ENCODE assay signal across 8 mouse cellular contexts in the genomic region with DNA sequence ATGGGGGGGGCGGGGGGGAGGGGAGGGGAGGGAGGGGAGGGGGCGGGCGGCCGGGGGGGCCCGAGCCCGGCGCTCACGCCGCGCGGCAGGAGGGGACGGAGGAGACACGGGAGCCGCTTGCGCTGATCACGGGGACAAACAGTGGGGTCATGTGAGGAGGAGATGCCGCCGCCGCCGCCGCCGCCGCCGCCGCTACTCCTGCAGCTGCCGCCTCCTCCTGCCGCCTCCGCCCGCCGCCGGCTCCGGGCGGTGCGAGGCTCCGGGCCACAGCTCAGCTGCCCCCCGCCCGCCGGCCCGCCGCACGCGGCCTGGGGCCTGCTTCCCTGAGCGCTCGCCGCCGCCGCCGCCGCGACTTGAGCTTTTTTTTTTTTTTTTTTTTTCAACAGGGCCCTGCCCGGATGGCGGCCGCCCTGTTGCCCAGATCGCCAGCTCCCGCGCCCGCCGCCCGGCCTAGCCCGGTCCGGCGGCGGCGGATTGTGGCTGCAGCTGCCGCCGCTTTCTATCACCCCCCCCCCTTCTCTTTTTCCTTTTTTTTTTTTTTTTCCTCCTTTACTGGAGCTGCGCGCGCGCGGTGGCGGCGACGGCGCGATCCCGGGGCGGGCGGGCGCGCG. TPM values are rescaled to one million over a fixed set of nuclear protein-coding genes. Genes with fewer than 3 reads are reported as not detected.
DNase-seq lines count a peak whose midpoint lies in the region; ATAC-seq and TF ChIP-seq lines count a peak whose summit lies in the region.

A gene (minus strand): TSS at position 48 of the 611 bp plus-strand sequence.

- peak; percentile 62 for DNase-seq in 3T3-L1 (ENCODE audit: low read depth, low spot score)
- peak; percentile 93 for DNase-seq in adrenal gland, postnatal 14 days
- DNase-seq in embryonic facial prominence, embryonic 11.5 days (ENCODE audit: low spot score): peak; percentile 83
- peak; percentile 99 for DNase-seq in heart, adult 11 months
- DNase-seq in kidney, adult 18-20 months: peak; percentile 81
- peak; percentile 85 for DNase-seq in midbrain, postnatal 0 days (ENCODE audit: low spot score)
- peak; percentile 77 to 87 for DNase-seq in spleen, postnatal 4 days (ENCODE audit: low spot score in 2 of 2)

- peaks cover 9% of the 10 kb centered on the region for H3K36me3 ChIP-seq in embryonic facial prominence, embryonic 11.5 days (replicated peaks; ENCODE audit: control insufficient read depth, insufficient read depth, low read depth, low read length)
- peaks cover 42% of the 10 kb centered on the region for H3K36me3 ChIP-seq in limb, embryonic 15.5 days
- H3K36me3 ChIP-seq in midbrain, postnatal 0 days (ENCODE audit: insufficient read depth, low read length): peaks cover 29% of the 10 kb centered on the region

- under 1% methylated on average over 22 of the region's 82 CpGs for WGBS in embryonic facial prominence, embryonic 11.5 days
- WGBS in limb, embryonic 15.5 days: under 1% methylated on average over 29 of the region's 82 CpGs
- WGBS in midbrain, postnatal 0 days: 0% methylated on average over 3 of the region's 82 CpGs

- TF ChIP-seq CTCF in midbrain, postnatal 0 days (IDR thresholded peaks at IDR 0.05): no peak

- 0 out of 2 replicates have a peak, but pooled peaks have one; percentile 17 for ATAC-seq in embryonic facial prominence, embryonic 11.5 days (replicated peaks; ENCODE audit: insufficient number of reproducible peaks, low FRiP score, low TSS enrichment, low read depth)
- peak; percentile 61 for ATAC-seq in limb, embryonic 15.5 days (ENCODE audit: insufficient number of reproducible peaks, low FRiP score, low TSS enrichment, low read depth)
- peak; percentile 79 for ATAC-seq in midbrain, postnatal 0 days (ENCODE audit: low FRiP score)

- no peaks in the 10 kb centered on the region for H3K9me3 ChIP-seq in embryonic facial prominence, embryonic 11.5 days (replicated peaks; ENCODE audit: control insufficient read depth, low read length)
- no peaks in the 10 kb centered on the region for H3K9me3 ChIP-seq in limb, embryonic 15.5 days
- no peaks in the 10 kb centered on the region for H3K9me3 ChIP-seq in midbrain, postnatal 0 days (ENCODE audit: low read length)

- peak within 1 kb of the TSS; percentile 89 for H3K4me2 ChIP-seq in embryonic facial prominence, embryonic 11.5 days (ENCODE audit: low read depth, low read length)
- H3K4me2 ChIP-seq in limb, embryonic 15.5 days: peak within 1 kb of the TSS; percentile 84
- H3K4me2 ChIP-seq in midbrain, postnatal 0 days (ENCODE audit: low read depth, low read length, poor library complexity, severe bottlenecking): peak within 1 kb of the TSS; percentile 90

- H3K4me3 ChIP-seq in embryonic facial prominence, embryonic 11.5 days (ENCODE audit: low read depth, low read length): peak within 1 kb of the TSS; percentile 97
- H3K4me3 ChIP-seq in limb, embryonic 15.5 days: peak within 1 kb of the TSS; percentile 92
- peak within 1 kb of the TSS; percentile 92 for H3K4me3 ChIP-seq in midbrain, postnatal 0 days (ENCODE audit: low read depth, low read length)

- peak within 1 kb of the TSS; percentile 97 for H3K27ac ChIP-seq in embryonic facial prominence, embryonic 11.5 days (replicated peaks; ENCODE audit: low read depth, low read length)
- peak within 1 kb of the TSS; percentile 99 for H3K27ac ChIP-seq in limb, embryonic 15.5 days
- H3K27ac ChIP-seq in midbrain, postnatal 0 days (ENCODE audit: low read depth, low read length): peak within 1 kb of the TSS; percentile 97

- H3K4me1 ChIP-seq in embryonic facial prominence, embryonic 11.5 days (ENCODE audit: control insufficient read depth, insufficient read depth, low read length): no peaks in the 10 kb centered on the region
- peaks cover 23% of the 10 kb centered on the region for H3K4me1 ChIP-seq in limb, embryonic 15.5 days
- H3K4me1 ChIP-seq in midbrain, postnatal 0 days (ENCODE audit: insufficient read depth, low read length): peaks cover 12% of the 10 kb centered on the region; the same call in 1 of the 2 replicates

- H3K9ac ChIP-seq in embryonic facial prominence, embryonic 11.5 days (replicated peaks; ENCODE audit: low read length): peak within 1 kb of the TSS; percentile 99
- peak within 1 kb of the TSS; percentile 99 for H3K9ac ChIP-seq in limb, embryonic 15.5 days
- H3K9ac ChIP-seq in midbrain, postnatal 0 days (replicated peaks; ENCODE audit: low read length, poor library complexity, severe bottlenecking): peak within 1 kb of the TSS; percentile 99

- H3K27me3 ChIP-seq in embryonic facial prominence, embryonic 11.5 days (ENCODE audit: control insufficient read depth, insufficient read depth, low read length): no peaks in the 10 kb centered on the region
- no peaks in the 10 kb centered on the region for H3K27me3 ChIP-seq in limb, embryonic 15.5 days
- no peaks in the 10 kb centered on the region for H3K27me3 ChIP-seq in midbrain, postnatal 0 days (ENCODE audit: insufficient read depth, low read length)

RNA-seq across cellular contexts. Expression of the gene that starts here (rescaled TPM):
- total RNA-seq in adrenal gland, postnatal 14 days (2021): 111 and 115 TPM in 2 replicates
- polyA plus RNA-seq in embryonic facial prominence, embryonic 11.5 days (2014; fragmentation: Nextera tagmentation; extraction: Ambion mirVana): 21.9 and 25.9 TPM in 2 replicates
- 22.3 and 23.4 TPM in 2 replicates for polyA plus RNA-seq in limb, embryonic 15.5 days (2015; fragmentation: Nextera tagmentation; extraction: Ambion mirVana)
- 95.3 and 102 TPM in 2 replicates for total RNA-seq in midbrain, postnatal 0 days (2014; rRNA removed)
- polyA plus RNA-seq in midbrain, postnatal 0 days (2015; fragmentation: Nextera tagmentation; extraction: Ambion mirVana): 27.0 and 28.4 TPM in 2 replicates

Comparison
In these comparisons a context has a peak if more than half of its experiments do, and no peak if none do; other contexts are left out.
1. Peak in every context shown above with its lines: DNase-seq, ATAC-seq, H3K4me3 ChIP-seq and H3K27ac ChIP-seq.
2. ATAC-seq: peak in every context shown above with its lines; median percentile 79 in midbrain, postnatal 0 days; 61 in limb, embryonic 15.5 days; 17 in embryonic facial prominence, embryonic 11.5 days.